Mouse (Mus musculus) layer of hippocampus, adult 2 months (tissue): ENCODE results near the gene 1700034I23Rik. TPM values are rescaled to one million over a fixed set of nuclear protein-coding genes. Genes with fewer than 3 reads are reported as not detected.
"Not testable (repeated sequence)": the region's sequence is repeated elsewhere in the genome, so short reads cannot be mapped to it uniquely, and the experiment has no call there.

Experiments
- DNase-seq, 2 experiments: peaks; one replicate each; pipeline ENCODE4 v3.0.0; 2022; ENCODE audit warnings: low spot score in 2 of 2
- H3K27ac ChIP-seq: fragments of 200-600 bp; 2 replicates; pipeline ENCODE4 v1.8.1; 2022
- H3K4me3 ChIP-seq: fragments of 200-600 bp; 2 replicates; pipeline ENCODE4 v1.8.1; 2022; ENCODE audit warnings: mild to moderate bottlenecking
- CTCF ChIP-seq: fragments of 200-600 bp; conservative IDR thresholded peaks from 2 replicates; pipeline ENCODE4 v1.8.1; 2022; ENCODE audit warnings: antibody characterized with exemption, mild to moderate bottlenecking, moderate library complexity
- long read RNA-seq, 2 experiments: library from polyadenylated mRNA; stranded (forward); transcript quantifications; one replicate each; pipeline ENCODE4 v2.0.0; 2021; ENCODE audit warnings: borderline mapping rate in 2 of 2
- total RNA-seq, 2 experiments: library from RNA; stranded (reverse); gene quantifications; 2 replicates each; pipeline ENCODE4 v1.2.3; 2021

1700034I23Rik gene
- total RNA-seq, result under 1 TPM in 1 of 2 experiments, not detected in 1; 0.25 TPM
- long read RNA-seq, experiment 1, result 0 reads
- long read RNA-seq, experiment 2, result 0 reads

- DNase-seq, H3K4me3 ChIP-seq, H3K27ac ChIP-seq: not testable (repeated sequence)
Measured at GRCm38 (mm10) chr3:40902443-40902842, at the start of gene 1700034I23Rik. TSS of gene 1700034I23Rik (minus strand) at chr3:40902543.

- Histone ChIP-seq H3K4me3 (peak overlapping the region; percentile 76), H3K27ac (no peak overlapping the region)
- no peak for DNase-seq
- peak; percentile 73 for TF ChIP-seq CTCF
Measured at GRCm38 (mm10) chr3:40951365-40951764, 49.0 kb upstream of the 1700034I23Rik start.

GRCm38 (mm10) chr3:40950601-40951201, 48.4 kb upstream of the 1700034I23Rik start:
- no peak overlapping the region for H3K27ac ChIP-seq
- no peak for TF ChIP-seq CTCF
- DNase-seq, result peak in 1 of 2 experiments; percentile 20
- H3K4me3 ChIP-seq, result peak overlapping the region; percentile 76

- Histone ChIP-seq H3K4me3 (peak overlapping the region; percentile 76), H3K27ac (no peak overlapping the region)
- DNase-seq, result peak; percentile 19 to 38
- TF ChIP-seq CTCF, result no peak
Measured at GRCm38 (mm10) chr3:40949903-40950600, 47.7 kb upstream of the 1700034I23Rik start.

- no peak for TF ChIP-seq CTCF
- peak; percentile 99 for DNase-seq
- Histone ChIP-seq H3K4me3 (peak within 1 kb of the TSS; percentile 76), H3K27ac (peak within 1 kb of the TSS; percentile 28; the same call in 1 of the 2 replicates)
Measured at GRCm38 (mm10) chr3:40949170-40949902, 47.0 kb upstream of the 1700034I23Rik start, which contains the start of gene Larp1b. TSS of gene Larp1b (plus strand) at chr3:40949828.

- no peak overlapping the region for H3K4me3 ChIP-seq
- TF ChIP-seq CTCF, result no peak
- no peak for DNase-seq
- H3K27ac ChIP-seq, result no peak overlapping the region
Measured at GRCm38 (mm10) chr3:40939019-40939418, 36.7 kb upstream of the 1700034I23Rik start.

GRCm38 (mm10) chr3:40938592-40938991, 36.2 kb upstream of the 1700034I23Rik start:
- no peak overlapping the region for H3K27ac ChIP-seq
- H3K4me3 ChIP-seq, result no peak overlapping the region

GRCm38 (mm10) chr3:40938189-40938588, 35.8 kb upstream of the 1700034I23Rik start:
- H3K4me3 ChIP-seq, result no peak overlapping the region
- no peak overlapping the region for H3K27ac ChIP-seq
- no peak for DNase-seq
- no peak for TF ChIP-seq CTCF

More at GRCm38 (mm10) chr3:40938592-40938991, 36.2 kb upstream of the 1700034I23Rik start:
- TF ChIP-seq CTCF, result no peak
- DNase-seq, result no peak

GRCm38 (mm10) chr3:40894336-40894735, 8.0 kb downstream of the 1700034I23Rik start:
- not testable (repeated sequence) for DNase-seq

GRCm38 (mm10) chr3:40893816-40894258, 8.5 kb downstream of the 1700034I23Rik start:
- H3K4me3 ChIP-seq, result peak overlapping the region; percentile 67
- peak; percentile 97 to 98 for DNase-seq
- TF ChIP-seq CTCF, result peak; percentile 70
- H3K27ac ChIP-seq, result peak overlapping the region; percentile 84

More at GRCm38 (mm10) chr3:40894336-40894735, 8.0 kb downstream of the 1700034I23Rik start:
- peak overlapping the region; percentile 79 for H3K27ac ChIP-seq
- peak overlapping the region; percentile 67 for H3K4me3 ChIP-seq

- not testable (repeated sequence) for DNase-seq, H3K4me3 ChIP-seq
Measured at GRCm38 (mm10) chr3:40853123-40853738, 49.1 kb downstream of the 1700034I23Rik start.

More at GRCm38 (mm10) chr3:40853123-40853738, 49.1 kb downstream of the 1700034I23Rik start:
- not testable (repeated sequence) for H3K27ac ChIP-seq

Other genes with a start within 250 kb of the 1700034I23Rik start
- under 1 TPM in 1 of 2 experiments, not detected in 1; 0.22 TPM for gene Slc25a31, start 193.7 kb downstream of the 1700034I23Rik start, total RNA-seq
- gene Hspa4l, start 158.0 kb downstream of the 1700034I23Rik start, total RNA-seq, result 100 to 1,000 TPM; 146 to 155 TPM
- gene Plk4, start 102.5 kb downstream of the 1700034I23Rik start, total RNA-seq, result 1 to 10 TPM; 3.8 to 6.0 TPM
- 10 to 100 TPM; 19.5 to 24.0 TPM for gene Mfsd8, start 55.7 kb downstream of the 1700034I23Rik start, total RNA-seq
- gene Abhd18, start 55.6 kb downstream of the 1700034I23Rik start, total RNA-seq, result 10 to 100 TPM; 12.2 to 14.5 TPM
- gene Larp1b, start 47.3 kb upstream of the 1700034I23Rik start, total RNA-seq, result 10 to 100 TPM; 14.1 to 16.4 TPM
- gene Pgrmc2, start 180.5 kb upstream of the 1700034I23Rik start, total RNA-seq, result 10 to 100 TPM; 54.4 to 56.4 TPM